Mouse (Mus musculus) C2C12 (cell line): ENCODE measurements at regions not wholly inside any gene's neighbourhood (a gene's known extent, or its start where the extent isn't known, plus 50 kb on each side); places are given as distances from the start of the nearest gene placed in this dataset.

Source experiments
- CEBPB ChIP-seq: IDR thresholded peaks from one replicate; pipeline ENCODE4 v1.6.1; 2011; ENCODE audit warnings: low read depth, mild to moderate bottlenecking, control low read depth, moderate library complexity
- CTCF ChIP-seq: IDR thresholded peaks from one replicate; pipeline ENCODE4 v1.5.1; 2011; ENCODE audit not compliant: control insufficient read depth, insufficient read depth, insufficient read length
- MAX ChIP-seq: IDR thresholded peaks from one replicate; pipeline ENCODE4 v1.6.1; 2011; ENCODE audit warnings: mild to moderate bottlenecking, control low read depth
- USF1 ChIP-seq: IDR thresholded peaks from one replicate; pipeline ENCODE4 v1.6.1; 2011; ENCODE audit warnings: low read depth, mild to moderate bottlenecking, control low read depth, moderate library complexity

- TF ChIP-seq CTCF (no peak), MAX (no peak), USF1 (no peak), CEBPB (no peak)
Observed at GRCm38 (mm10) chr3:132007356-132007755, 77.7 kb upstream of the Dkk2 start.
